Mouse (Mus musculus) kidney, embryonic 16.5 days (tissue): ENCODE measurements around the gene Tuba1c. TPM values are rescaled to one million over a fixed set of nuclear protein-coding genes. Genes with fewer than 3 reads are reported as not detected.

ENCODE experiments used
- ATAC-seq: fragments of 200-750 bp; cut with Nextera tagmentation; 2 replicates; pipeline ENCODE4 v1.8.0; 2017; ENCODE audit warnings: moderate TSS enrichment; ENCODE audit not compliant: low FRiP score, low TSS enrichment
- H3K27ac ChIP-seq: fragments of 300-500 bp; sonication (generic); 2 replicates; pipeline ENCODE4 v1.5.1; 2014; ENCODE audit warnings: low read length
- H3K27me3 ChIP-seq: fragments of 300-500 bp; sonication (generic); 2 replicates; pipeline ENCODE4 v1.6.1; 2014; ENCODE audit warnings: low read length, control low read depth, mixed read lengths; ENCODE audit not compliant: insufficient read depth
- H3K36me3 ChIP-seq: fragments of 300-500 bp; sonication (generic); 2 replicates; pipeline ENCODE4 v1.6.1; 2014; ENCODE audit warnings: low read length, control low read depth, mixed read lengths; ENCODE audit not compliant: insufficient read depth
- H3K4me1 ChIP-seq: fragments of 300-500 bp; sonication (generic); 2 replicates; pipeline ENCODE4 v1.6.1; 2014; ENCODE audit warnings: low read length, control low read depth, mixed read lengths; ENCODE audit not compliant: insufficient read depth
- H3K4me2 ChIP-seq: fragments of 300-500 bp; sonication (generic); replicated peaks from 2 replicates; pipeline ENCODE4 v1.6.1; 2014; ENCODE audit warnings: low read depth, low read length
- H3K4me3 ChIP-seq: fragments of 300-500 bp; sonication (generic); 2 replicates; pipeline ENCODE4 v1.5.1; 2014; ENCODE audit warnings: mild to moderate bottlenecking, low read length
- H3K9ac ChIP-seq: fragments of 300-500 bp; sonication (generic); replicated peaks from 2 replicates; pipeline ENCODE4 v1.6.1; 2014; ENCODE audit warnings: low read length
- H3K9me3 ChIP-seq: fragments of 300-500 bp; sonication (generic); 2 replicates; pipeline ENCODE4 v1.6.1; 2016; ENCODE audit warnings: low read length, control low read depth
- WGBS: fragments of 180-500 bp; shearing (Covaris S2); extraction: QIAGEN DNeasy Blood & Tissue Kit; methylation state at CpG from one replicate; pipeline ENCODE4 v1.1.7; 2014; 5-methylcytosine and 5-hydroxymethylcytosine counted together
- polyA plus RNA-seq: library from polyadenylated mRNA; unstranded; fragments of >200 nt; fragmentation: Nextera tagmentation; extraction: Ambion mirVana; gene quantifications from 2 replicates; pipeline ENCODE4 v1.2.1, GENCODE M21; 2015

Tuba1c gene
- polyA plus RNA-seq, 1 experiment from 2014 or later = 213 TPM

- 81% methylated on average over 9 of the region's 9 CpGs for WGBS
- no peak for ATAC-seq
- Histone ChIP-seq H3K36me3 (no peaks in the 10 kb centered on the region), H3K4me2 (no peak overlapping the region), H3K27me3 (no peaks in the 10 kb centered on the region), H3K9ac (no peak overlapping the region), H3K27ac (no peak overlapping the region), H3K4me1 (peaks cover 17% of the 10 kb centered on the region), H3K4me3 (no peak overlapping the region), H3K9me3 (no peaks in the 10 kb centered on the region)
Observed at GRCm38 (mm10) chr15:98994957-98995520, 34.7 kb upstream of the Tuba1c start.

GRCm38 (mm10) chr15:98996840-98997239, 32.9 kb upstream of the Tuba1c start:
- Histone ChIP-seq H3K9me3 (no peaks in the 10 kb centered on the region), H3K36me3 (no peaks in the 10 kb centered on the region), H3K4me1 (peaks cover 23% of the 10 kb centered on the region), H3K4me2 (no peak overlapping the region), H3K9ac (no peak overlapping the region), H3K4me3 (no peak overlapping the region), H3K27me3 (no peaks in the 10 kb centered on the region), H3K27ac (no peak overlapping the region)
- no peak for ATAC-seq
- 75% methylated on average over 7 of the region's 7 CpGs for WGBS

GRCm38 (mm10) chr15:98997938-98998774, 31.5 kb upstream of the Tuba1c start:
- Histone ChIP-seq H3K4me1 (peaks cover 19% of the 10 kb centered on the region), H3K4me2 (no peak overlapping the region), H3K27ac (no peak overlapping the region), H3K36me3 (no peaks in the 10 kb centered on the region), H3K9me3 (no peaks in the 10 kb centered on the region), H3K9ac (no peak overlapping the region), H3K27me3 (no peaks in the 10 kb centered on the region), H3K4me3 (no peak overlapping the region)
- 57% methylated on average over 13 of the region's 13 CpGs for WGBS
- no peak for ATAC-seq

GRCm38 (mm10) chr15:98998775-98999157, 30.9 kb upstream of the Tuba1c start:
- peaks cover 16% of the 10 kb centered on the region for H3K4me1 ChIP-seq
- no peaks in the 10 kb centered on the region for H3K36me3 ChIP-seq
- no peak for ATAC-seq
- 44% methylated on average over 6 of the region's 6 CpGs for WGBS
- H3K27me3 ChIP-seq = no peaks in the 10 kb centered on the region
- H3K9ac ChIP-seq = no peak overlapping the region
- H3K4me2 ChIP-seq = no peak overlapping the region
- H3K9me3 ChIP-seq = 0 out of 2 replicates have a peak, but pooled peaks cover 3% of the 10 kb centered on the region
- H3K27ac ChIP-seq = no peak overlapping the region
- no peak overlapping the region for H3K4me3 ChIP-seq

GRCm38 (mm10) chr15:99000535-99001283, 29.0 kb upstream of the Tuba1c start:
- Histone ChIP-seq H3K4me2 (peak overlapping the region; percentile 63), H3K36me3 (no peaks in the 10 kb centered on the region), H3K27me3 (no peaks in the 10 kb centered on the region), H3K4me1 (peaks cover 16% of the 10 kb centered on the region), H3K9me3 (0 out of 2 replicates have a peak, but pooled peaks cover 3% of the 10 kb centered on the region), H3K4me3 (no peak overlapping the region), H3K9ac (peak overlapping the region; percentile 59; the same call in 1 of the 2 replicates), H3K27ac (peak overlapping the region; percentile 8)
- ATAC-seq = peak; percentile 10; the same call in 1 of the 2 replicates
- WGBS = 38% methylated on average over 14 of the region's 14 CpGs

- 8% methylated on average over 17 of the region's 17 CpGs for WGBS
- Histone ChIP-seq H3K36me3 (no peaks in the 10 kb centered on the region), H3K4me1 (peaks cover 16% of the 10 kb centered on the region), H3K27me3 (no peaks in the 10 kb centered on the region), H3K4me3 (peak overlapping the region; percentile 36), H3K4me2 (peak overlapping the region; percentile 63), H3K9me3 (0 out of 2 replicates have a peak, but pooled peaks cover 3% of the 10 kb centered on the region), H3K27ac (peak overlapping the region; percentile 8; the same call in 1 of the 2 replicates), H3K9ac (peak overlapping the region; percentile 59)
- ATAC-seq = peak; percentile 47; the same call in 1 of the 2 replicates
Observed at GRCm38 (mm10) chr15:99001451-99001931, 28.2 kb upstream of the Tuba1c start.

- no peaks in the 10 kb centered on the region for H3K27me3 ChIP-seq
- H3K4me2 ChIP-seq = no peak overlapping the region
- 89% methylated on average over 5 of the region's 5 CpGs for WGBS
- H3K9me3 ChIP-seq = 0 out of 2 replicates have a peak, but pooled peaks cover 3% of the 10 kb centered on the region
- no peaks in the 10 kb centered on the region for H3K36me3 ChIP-seq
- H3K9ac ChIP-seq = no peak overlapping the region
- no peak overlapping the region for H3K27ac ChIP-seq
- peaks cover 13% of the 10 kb centered on the region for H3K4me1 ChIP-seq
- H3K4me3 ChIP-seq = no peak overlapping the region
- no peak for ATAC-seq
Observed at GRCm38 (mm10) chr15:99003600-99003999, 26.1 kb upstream of the Tuba1c start.

GRCm38 (mm10) chr15:99008801-99009241, 20.9 kb upstream of the Tuba1c start:
- H3K36me3 ChIP-seq = no peaks in the 10 kb centered on the region
- H3K4me3 ChIP-seq = no peak overlapping the region
- no peak overlapping the region for H3K4me2 ChIP-seq
- no peaks in the 10 kb centered on the region for H3K9me3 ChIP-seq
- WGBS = 41% methylated on average over 6 of the region's 6 CpGs
- no peaks in the 10 kb centered on the region for H3K27me3 ChIP-seq
- peaks cover 1% of the 10 kb centered on the region for H3K4me1 ChIP-seq
- ATAC-seq = no peak
- peak overlapping the region; percentile 17; the same call in 1 of the 2 replicates for H3K27ac ChIP-seq
- no peak overlapping the region for H3K9ac ChIP-seq

- no peak overlapping the region for H3K4me2 ChIP-seq
Observed at GRCm38 (mm10) chr15:99010896-99011295, 18.8 kb upstream of the Tuba1c start.

More at GRCm38 (mm10) chr15:99010896-99011295, 18.8 kb upstream of the Tuba1c start:
- Histone ChIP-seq H3K9me3 (no peaks in the 10 kb centered on the region), H3K4me3 (no peak overlapping the region), H3K27ac (no peak overlapping the region), H3K9ac (no peak overlapping the region), H3K27me3 (no peaks in the 10 kb centered on the region), H3K4me1 (peaks cover 16% of the 10 kb centered on the region), H3K36me3 (no peaks in the 10 kb centered on the region)
- ATAC-seq = no peak
- 71% methylated on average over 2 of the region's 2 CpGs for WGBS
